ENCODE assay signal across 8 mouse cellular contexts in genomic region chr12:76081557-76082211, GRCm38 (mm10).
A peak's percentile ranks its signal among the peaks of the same experiment; 100 is the strongest.
DNase-seq lines count a peak whose midpoint lies in the region; ATAC-seq lines count a peak whose summit lies in the region.

No protein-coding gene starts in this region.

- 12% methylated on average over 22 of the region's 22 CpGs for WGBS in heart, embryonic 16.5 days
- WGBS in forebrain, embryonic 15.5 days: 6% methylated on average over 22 of the region's 22 CpGs
- WGBS in stomach, embryonic 16.5 days: 8% methylated on average over 22 of the region's 22 CpGs

- peaks cover 5% of the 10 kb centered on the region; the same call in 1 of the 2 replicates for H3K36me3 ChIP-seq in heart, embryonic 16.5 days (ENCODE audit: control insufficient read depth, insufficient read depth)
- H3K36me3 ChIP-seq in forebrain, embryonic 15.5 days: peaks cover 16% of the 10 kb centered on the region; the same call in 1 of the 2 replicates
- H3K36me3 ChIP-seq in stomach, embryonic 16.5 days (ENCODE audit: control insufficient read depth, insufficient read depth, low read length): no peaks in the 10 kb centered on the region

- peak; percentile 54; the same call in 1 of the 2 replicates for ATAC-seq in heart, embryonic 16.5 days (replicated peaks; ENCODE audit: extremely low read depth, insufficient read depth, low FRiP score)
- ATAC-seq in cerebellum, adult (ENCODE audit: insufficient number of reproducible peaks, low FRiP score, low TSS enrichment): peak; percentile 94
- peak; percentile 96 for ATAC-seq in forebrain, embryonic 15.5 days (replicated peaks)
- ATAC-seq in stomach, embryonic 16.5 days (ENCODE audit: insufficient read depth, low FRiP score): peak; percentile 70

- peak overlapping the region; percentile 67 for H3K4me2 ChIP-seq in heart, embryonic 16.5 days (ENCODE audit: low read depth, low read length)
- peak overlapping the region; percentile 47 for H3K4me2 ChIP-seq in forebrain, embryonic 15.5 days (replicated peaks)
- H3K4me2 ChIP-seq in stomach, embryonic 16.5 days (ENCODE audit: low read depth, low read length): peak overlapping the region; percentile 58

- H3K4me3 ChIP-seq in heart, embryonic 16.5 days (ENCODE audit: low read length): peak overlapping the region; percentile 41
- H3K4me3 ChIP-seq in forebrain, embryonic 15.5 days: peak overlapping the region; percentile 42
- peak overlapping the region; percentile 30 for H3K4me3 ChIP-seq in stomach, embryonic 16.5 days (replicated peaks; ENCODE audit: low read length)

- peak overlapping the region; percentile 44 for H3K9ac ChIP-seq in heart, embryonic 16.5 days (ENCODE audit: low read length)
- H3K9ac ChIP-seq in forebrain, embryonic 15.5 days (replicated peaks): peak overlapping the region; percentile 63
- peak overlapping the region; percentile 50; the same call in 1 of the 2 replicates for H3K9ac ChIP-seq in stomach, embryonic 16.5 days (ENCODE audit: low read length)

- no peaks in the 10 kb centered on the region for H3K9me3 ChIP-seq in heart, embryonic 16.5 days (replicated peaks; ENCODE audit: control insufficient read depth, low read length)
- H3K9me3 ChIP-seq in forebrain, embryonic 15.5 days: no peaks in the 10 kb centered on the region
- H3K9me3 ChIP-seq in stomach, embryonic 16.5 days (replicated peaks; ENCODE audit: control insufficient read depth, low read length): no peaks in the 10 kb centered on the region

- DNase-seq in heart, adult 11 months: no peak
- peak; percentile 59 for DNase-seq in layer of hippocampus, adult 9-10 months (ENCODE audit: low spot score)
- peak; percentile 65 for DNase-seq in mesoderm, embryonic 11.5 days (ENCODE audit: low read depth, low spot score)
- no peak for DNase-seq in urinary bladder, postnatal 25 days (ENCODE audit: low spot score)

- no peaks in the 10 kb centered on the region for H3K27me3 ChIP-seq in heart, embryonic 16.5 days (ENCODE audit: control insufficient read depth, insufficient read depth, low read length)
- no peaks in the 10 kb centered on the region for H3K27me3 ChIP-seq in forebrain, embryonic 15.5 days
- no peaks in the 10 kb centered on the region for H3K27me3 ChIP-seq in stomach, embryonic 16.5 days (ENCODE audit: control insufficient read depth, insufficient read depth, low read length)

- H3K27ac ChIP-seq in heart, embryonic 16.5 days (ENCODE audit: low read length): no peak overlapping the region
- peak overlapping the region; percentile 85 for H3K27ac ChIP-seq in forebrain, embryonic 15.5 days (replicated peaks)
- H3K27ac ChIP-seq in stomach, embryonic 16.5 days (ENCODE audit: low read length): no peak overlapping the region

- H3K4me1 ChIP-seq in heart, embryonic 16.5 days (ENCODE audit: control insufficient read depth, insufficient read depth, low read length): peaks cover 16% of the 10 kb centered on the region
- peaks cover 19% of the 10 kb centered on the region; the same call in 1 of the 2 replicates for H3K4me1 ChIP-seq in forebrain, embryonic 15.5 days
- H3K4me1 ChIP-seq in stomach, embryonic 16.5 days (ENCODE audit: control insufficient read depth, insufficient read depth, low read length): peaks cover 11% of the 10 kb centered on the region; the same call in 1 of the 2 replicates

Comparison
In these comparisons a context has a peak if more than half of its experiments do, and no peak if none do; other contexts are left out.
1. DNase-seq: peak in layer of hippocampus, adult 9-10 months (single experiment) and mesoderm, embryonic 11.5 days (single experiment); none in heart, adult 11 months (single experiment) and urinary bladder, postnatal 25 days (single experiment).
2. Peak in every context shown above with its lines, with median percentiles within 50 percentile points of each other: ATAC-seq, H3K4me2 ChIP-seq, H3K4me3 ChIP-seq and H3K9ac ChIP-seq.